Mouse (Mus musculus): Measurements from ENCODE around the gene Cenph.

GRCm38 (mm10) chr13:100742831-100743230 lies 32.9 kb downstream of the Cenph start:
- TF ChIP-seq CTCF (IDR thresholded peaks at IDR 0.05; ENCODE audit: low read depth) (no peak), EP300 (optimal IDR thresholded peaks at IDR 0.05) (no peak)
